Mouse (Mus musculus) heart, embryonic 15.5 days (tissue): Measurements from ENCODE around the gene Acat2. TPM values are rescaled to one million over a fixed set of nuclear protein-coding genes. Genes with fewer than 3 reads are reported as not detected.
A peak's percentile ranks its signal among the peaks of the same experiment; 100 is the strongest.
"Not testable (repeated sequence)": the region's sequence is repeated elsewhere in the genome, so short reads cannot be mapped to it uniquely, and the experiment has no call there.

Source experiments
- ATAC-seq: fragments of 200-750 bp; cut with Nextera tagmentation; replicated peaks from 2 replicates; pipeline ENCODE4 v1.8.0; 2017; ENCODE audit warnings: low read depth, moderate TSS enrichment; ENCODE audit not compliant: insufficient number of reproducible peaks, insufficient read depth, low FRiP score
- H3K27ac ChIP-seq: fragments of 300-500 bp; sonication (generic); 2 replicates; pipeline ENCODE4 v1.5.1; 2015; ENCODE audit warnings: mild to moderate bottlenecking, inconsistent platforms
- H3K27me3 ChIP-seq: fragments of 300-500 bp; sonication (generic); 2 replicates; pipeline ENCODE4 v1.6.1; 2015; ENCODE audit warnings: inconsistent platforms
- H3K36me3 ChIP-seq: fragments of 300-500 bp; sonication (generic); 2 replicates; pipeline ENCODE4 v1.6.1; 2015; ENCODE audit warnings: mild to moderate bottlenecking, inconsistent platforms
- H3K4me1 ChIP-seq: fragments of 300-500 bp; sonication (generic); replicated peaks from 2 replicates; pipeline ENCODE4 v1.6.1; 2015; ENCODE audit warnings: inconsistent platforms
- H3K4me2 ChIP-seq: fragments of 300-500 bp; sonication (generic); 2 replicates; pipeline ENCODE4 v1.6.1; 2015; ENCODE audit warnings: inconsistent platforms, mild to moderate bottlenecking, moderate library complexity
- H3K4me3 ChIP-seq: fragments of 300-500 bp; sonication (generic); 2 replicates; pipeline ENCODE4 v1.5.1; 2015; ENCODE audit warnings: mild to moderate bottlenecking, inconsistent platforms
- H3K9ac ChIP-seq: fragments of 300-500 bp; sonication (generic); 2 replicates; pipeline ENCODE4 v1.6.1; 2015; ENCODE audit warnings: mild to moderate bottlenecking, inconsistent platforms
- H3K9me3 ChIP-seq: fragments of 300-500 bp; sonication (generic); replicated peaks from 2 replicates; pipeline ENCODE4 v1.6.1; 2016; ENCODE audit warnings: inconsistent platforms
- whole genome bisulfite sequencing: fragments of 180-500 bp; shearing (Covaris S2); methylation state at CpG from one replicate; pipeline ENCODE4 v1.1.7; 2015; ENCODE audit warnings: mixed read lengths; 5-methylcytosine and 5-hydroxymethylcytosine counted together
- polyA plus RNA-seq: library from polyadenylated mRNA; unstranded; fragments of >200 nt; fragmentation: Nextera tagmentation; extraction: Ambion mirVana; gene quantifications from 2 replicates; pipeline ENCODE4 v1.2.1, GENCODE M21; 2015

Gene Acat2
- polyA plus RNA-seq, 1 experiment from 2014 or later, result 26.5 TPM

GRCm38 (mm10) chr17:12959377-12959776 is 1.2 kb downstream of the Acat2 start:
- H3K27ac ChIP-seq, H3K36me3 ChIP-seq, H3K4me3 ChIP-seq, H3K9me3 ChIP-seq, ATAC-seq, H3K9ac ChIP-seq, H3K4me2 ChIP-seq, H3K27me3 ChIP-seq, H3K4me1 ChIP-seq: not testable (repeated sequence)
- 16% methylated on average over 1 of the region's 2 CpGs for WGBS

GRCm38 (mm10) chr17:12956664-12957063 is 3.9 kb downstream of the Acat2 start:
- Histone ChIP-seq H3K27me3 (no peaks in the 10 kb centered on the region), H3K4me1 (peaks cover 6% of the 10 kb centered on the region), H3K27ac (no peak overlapping the region), H3K9me3 (no peaks in the 10 kb centered on the region), H3K4me3 (no peak overlapping the region), H3K9ac (no peak overlapping the region), H3K4me2 (no peak overlapping the region), H3K36me3 (peaks cover 3% of the 10 kb centered on the region)
- WGBS, result 85% methylated on average over 8 of the region's 8 CpGs
- ATAC-seq, result no peak

- no peak for ATAC-seq
- Histone ChIP-seq H3K27ac (no peak overlapping the region), H3K9me3 (no peaks in the 10 kb centered on the region), H3K9ac (no peak overlapping the region), H3K4me3 (no peak overlapping the region), H3K4me2 (no peak overlapping the region), H3K36me3 (peaks cover 18% of the 10 kb centered on the region), H3K4me1 (no peaks in the 10 kb centered on the region), H3K27me3 (no peaks in the 10 kb centered on the region)
- WGBS, result 87% methylated on average over 5 of the region's 5 CpGs
Observed at GRCm38 (mm10) chr17:12949669-12950068, 10.9 kb downstream of the Acat2 start.

- Histone ChIP-seq H3K27ac (no peak overlapping the region), H3K4me1 (peaks cover 3% of the 10 kb centered on the region; the same call in 1 of the 2 replicates), H3K4me3 (no peak overlapping the region), H3K9ac (no peak overlapping the region), H3K27me3 (no peaks in the 10 kb centered on the region), H3K4me2 (no peak overlapping the region), H3K9me3 (no peaks in the 10 kb centered on the region), H3K36me3 (peaks cover 10% of the 10 kb centered on the region; the same call in 1 of the 2 replicates)
- WGBS, result 88% methylated on average over 6 of the region's 6 CpGs
- ATAC-seq, result no peak
Observed at GRCm38 (mm10) chr17:12942459-12943162, 17.9 kb downstream of the Acat2 start.

GRCm38 (mm10) chr17:12941543-12942260 is 18.8 kb downstream of the Acat2 start:
- H3K36me3 ChIP-seq, result peaks cover 10% of the 10 kb centered on the region; the same call in 1 of the 2 replicates
- no peak overlapping the region for H3K4me2 ChIP-seq
- no peak overlapping the region for H3K27ac ChIP-seq
- no peak overlapping the region for H3K4me3 ChIP-seq
- no peak for ATAC-seq
- H3K9ac ChIP-seq, result no peak overlapping the region
- WGBS, result 77% methylated on average over 8 of the region's 8 CpGs
- no peaks in the 10 kb centered on the region for H3K27me3 ChIP-seq
- peaks cover 3% of the 10 kb centered on the region; the same call in 1 of the 2 replicates for H3K4me1 ChIP-seq
- no peaks in the 10 kb centered on the region for H3K9me3 ChIP-seq

- Histone ChIP-seq H3K9ac (0 out of 2 replicates have a peak within 1 kb of the TSS, but pooled peaks have one; percentile 26), H3K27me3 (no peaks in the 10 kb centered on the region), H3K4me1 (peaks cover 3% of the 10 kb centered on the region; the same call in 1 of the 2 replicates), H3K4me3 (peak within 1 kb of the TSS; percentile 41), H3K27ac (no peak within 1 kb of the TSS), H3K4me2 (peak within 1 kb of the TSS; percentile 65), H3K36me3 (peaks cover 7% of the 10 kb centered on the region; the same call in 1 of the 2 replicates), H3K9me3 (no peaks in the 10 kb centered on the region)
- ATAC-seq, result peak; percentile 58; the same call in 1 of the 2 replicates
- WGBS, result 12% methylated on average over 27 of the region's 27 CpGs
Observed at GRCm38 (mm10) chr17:12940151-12940805, 20.3 kb downstream of the Acat2 start, which contains the start of gene Acat3. TSS of gene Acat3 (minus strand) at chr17:12940600.

- not testable (repeated sequence) for H3K4me1 ChIP-seq, H3K36me3 ChIP-seq, H3K27me3 ChIP-seq, H3K9me3 ChIP-seq, H3K27ac ChIP-seq, H3K9ac ChIP-seq
- Histone ChIP-seq H3K4me3 (peak overlapping the region; percentile 41), H3K4me2 (peak overlapping the region; percentile 65)
- WGBS, result 47% methylated on average over 3 of the region's 12 CpGs
- ATAC-seq, result 0 out of 2 replicates have a peak, but pooled peaks have one; percentile 11
Observed at GRCm38 (mm10) chr17:12939377-12940148, 21.0 kb downstream of the Acat2 start.

GRCm38 (mm10) chr17:12938077-12938476 is 22.5 kb downstream of the Acat2 start:
- 73% methylated on average over 2 of the region's 2 CpGs for WGBS

GRCm38 (mm10) chr17:12937412-12937970 is 23.1 kb downstream of the Acat2 start:
- Histone ChIP-seq H3K4me2 (no peak overlapping the region), H3K27ac (no peak overlapping the region), H3K9ac (no peak overlapping the region), H3K27me3 (no peaks in the 10 kb centered on the region), H3K4me1 (peaks cover 3% of the 10 kb centered on the region; the same call in 1 of the 2 replicates), H3K9me3 (no peaks in the 10 kb centered on the region), H3K4me3 (no peak overlapping the region), H3K36me3 (no peaks in the 10 kb centered on the region)
- no peak for ATAC-seq
- 64% methylated on average over 2 of the region's 2 CpGs for WGBS

More at GRCm38 (mm10) chr17:12938077-12938476, 22.5 kb downstream of the Acat2 start:
- Histone ChIP-seq H3K4me3 (no peak overlapping the region), H3K36me3 (no peaks in the 10 kb centered on the region), H3K27ac (no peak overlapping the region), H3K27me3 (no peaks in the 10 kb centered on the region), H3K4me1 (peaks cover 3% of the 10 kb centered on the region; the same call in 1 of the 2 replicates), H3K9ac (no peak overlapping the region), H3K4me2 (no peak overlapping the region), H3K9me3 (no peaks in the 10 kb centered on the region)
- no peak for ATAC-seq

- 62% methylated on average over 4 of the region's 4 CpGs for WGBS
- Histone ChIP-seq H3K4me3 (no peak overlapping the region), H3K4me2 (no peak overlapping the region), H3K36me3 (no peaks in the 10 kb centered on the region), H3K9me3 (no peaks in the 10 kb centered on the region), H3K4me1 (peaks cover 3% of the 10 kb centered on the region; the same call in 1 of the 2 replicates), H3K27me3 (no peaks in the 10 kb centered on the region), H3K9ac (no peak overlapping the region), H3K27ac (no peak overlapping the region)
- no peak for ATAC-seq
Observed at GRCm38 (mm10) chr17:12935719-12936118, 24.8 kb downstream of the Acat2 start.
